ENCODE assay signal across 13 mouse cellular contexts in the genomic region with DNA sequence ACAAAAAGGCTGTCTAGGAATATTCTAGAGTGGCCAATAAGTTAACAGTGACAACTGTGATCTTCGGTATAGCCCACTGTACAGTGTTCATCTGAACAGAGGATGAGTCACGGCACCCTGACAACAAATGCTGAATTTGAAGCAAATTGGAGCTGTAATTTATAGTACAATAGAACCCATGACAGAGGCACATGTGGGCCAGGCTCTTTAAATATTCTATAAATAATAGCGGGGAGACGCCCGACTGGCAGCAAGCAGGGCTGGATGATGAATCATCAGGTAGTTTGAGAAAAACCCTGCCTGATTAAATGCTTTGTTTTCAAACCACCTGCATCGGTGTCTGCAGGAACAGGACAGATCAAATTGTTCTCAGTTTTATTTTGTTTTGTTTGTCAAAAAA.
DNase-seq lines count a peak whose midpoint lies in the region.
"Had no signal": no experiment of that assay in that cellular context is flagged by ENCODE, and none has a peak within 500 bp of the region (broad histone marks: within the 10 kb centered on the region; RNA-seq: fewer than 3 reads in every experiment).

No protein-coding gene starts in this region.

- intact Hi-C loops in left cerebral cortex, postnatal 25 days (cut with DNase I), result no loop called here

- DNase-seq in adrenal gland, adult (ENCODE audit: inconsistent age in 2 of 2, low spot score in 1 of 2), result peak; percentile 16 to 35
- DNase-seq in adrenal gland, postnatal 4 days (ENCODE audit: low spot score in 2 of 2), result no peak
- DNase-seq in layer of hippocampus, adult 18-20 months (ENCODE audit: low spot score in 2 of 2), result peak; percentile 33 to 66
- DNase-seq in layer of hippocampus, adult 11-12 months (ENCODE audit: low spot score), result no peak
- peak; percentile 49 for DNase-seq in right cerebral cortex, adult 18-20 months
- DNase-seq in right cerebral cortex, postnatal 14 days, result no peak
- peak; percentile 28 to 49 for DNase-seq in left cerebral cortex, postnatal 25 days (ENCODE audit: low spot score in 2 of 2)
- DNase-seq in natural killer cell, adult 2 months (ENCODE audit: low spot score in 2 of 2), result no peak
- DNase-seq: embryo, embryonic 11 days; forebrain, postnatal 0 days; heart, postnatal 10 days; lung, adult 18-20 months; thymus, adult 2 months had no signal

Comparison
In these comparisons a context has a peak if more than half of its experiments do, and no peak if none do; other contexts are left out.
1. DNase-seq: peak in adrenal gland, adult (2 of 2), layer of hippocampus, adult 18-20 months (2 of 2), right cerebral cortex, adult 18-20 months (single experiment) and left cerebral cortex, postnatal 25 days (2 of 2); none in adrenal gland, postnatal 4 days (0 of 2), layer of hippocampus, adult 11-12 months (single experiment), right cerebral cortex, postnatal 14 days (single experiment) and natural killer cell, adult 2 months (0 of 2).